Mouse (Mus musculus) midbrain, postnatal 0 days (tissue): Measurements from ENCODE around the gene Hoxa5. TPM values are rescaled to one million over a fixed set of nuclear protein-coding genes. Genes with fewer than 3 reads are reported as not detected.

ENCODE experiments used
- ATAC-seq: fragments of 200-750 bp; cut with Nextera tagmentation; 2 replicates; pipeline ENCODE4 v1.8.0; 2017; ENCODE audit warnings: moderate number of reproducible peaks, mild to moderate bottlenecking, moderate TSS enrichment, moderate library complexity; ENCODE audit not compliant: low FRiP score
- DNase-seq: peaks from one replicate; pipeline ENCODE4 v3.0.0-alpha.2; 2015; ENCODE audit warnings: low spot score
- H3K27ac ChIP-seq: fragments of 300-500 bp; sonication (generic); 2 replicates; pipeline ENCODE4 v1.5.1; 2014; ENCODE audit warnings: low read depth, mild to moderate bottlenecking, low read length, mixed read lengths
- H3K27me3 ChIP-seq: fragments of 300-500 bp; sonication (generic); 2 replicates; pipeline ENCODE4 v1.6.1; 2014; ENCODE audit warnings: low read length, control low read depth, mixed read lengths; ENCODE audit not compliant: insufficient read depth
- H3K36me3 ChIP-seq: fragments of 300-500 bp; sonication (generic); 2 replicates; pipeline ENCODE4 v1.6.1; 2014; ENCODE audit warnings: low read length, control low read depth, mixed read lengths; ENCODE audit not compliant: insufficient read depth
- H3K4me1 ChIP-seq: fragments of 300-500 bp; sonication (generic); 2 replicates; pipeline ENCODE4 v1.6.1; 2014; ENCODE audit warnings: mild to moderate bottlenecking, control low read depth, antibody characterized with exemption, low read length, mixed read lengths; ENCODE audit not compliant: insufficient read depth
- H3K4me2 ChIP-seq: fragments of 300-500 bp; sonication (generic); 2 replicates; pipeline ENCODE4 v1.6.1; 2014; ENCODE audit warnings: low read depth, mild to moderate bottlenecking, low read length, mixed read lengths; ENCODE audit not compliant: poor library complexity, severe bottlenecking
- H3K4me3 ChIP-seq: fragments of 300-500 bp; sonication (generic); 2 replicates; pipeline ENCODE4 v1.5.1; 2014; ENCODE audit warnings: low read depth, mild to moderate bottlenecking, low read length, moderate library complexity
- H3K9ac ChIP-seq: fragments of 300-500 bp; sonication (generic); replicated peaks from 2 replicates; pipeline ENCODE4 v1.6.1; 2014; ENCODE audit warnings: mild to moderate bottlenecking, low read length, moderate library complexity, mixed read lengths; ENCODE audit not compliant: poor library complexity, severe bottlenecking
- H3K9me3 ChIP-seq: fragments of 300-500 bp; sonication (generic); 2 replicates; pipeline ENCODE4 v1.6.1; 2016; ENCODE audit warnings: low read length, control low read depth
- CTCF ChIP-seq: IDR thresholded peaks from 2 replicates; pipeline ENCODE4 v1.5.1; 2016; ENCODE audit warnings: antibody characterized with exemption, mild to moderate bottlenecking
- WGBS: fragments of 180-500 bp; shearing (Covaris S2); extraction: QIAGEN DNeasy Blood & Tissue Kit; methylation state at CpG from one replicate; pipeline ENCODE4 v1.1.7; 2014; 5-methylcytosine and 5-hydroxymethylcytosine counted together
- polyA plus RNA-seq: library from polyadenylated mRNA; unstranded; fragments of >200 nt; fragmentation: Nextera tagmentation; extraction: Ambion mirVana; gene quantifications from 2 replicates; pipeline ENCODE4 v1.2.1, GENCODE M21; 2015
- total RNA-seq: library from RNA; depleted of rRNA; stranded (reverse); fragments of >200 nt; gene quantifications from 2 replicates; pipeline ENCODE4 v1.2.3, GENCODE M21; 2014

Hoxa5 gene
- total and polyA plus RNA-seq, 2 experiments from 2014 or later = 10.4 TPM; not detected in 1

- no peak for DNase-seq
- Histone ChIP-seq H3K27me3 (peaks cover 95% of the 10 kb centered on the region), H3K27ac (no peak overlapping the region), H3K36me3 (no peaks in the 10 kb centered on the region), H3K9ac (no peak overlapping the region), H3K4me3 (no peak overlapping the region), H3K9me3 (no peaks in the 10 kb centered on the region), H3K4me2 (no peak overlapping the region), H3K4me1 (no peaks in the 10 kb centered on the region)
- WGBS = 4% methylated on average over 9 of the region's 9 CpGs
- TF ChIP-seq CTCF = no peak
- ATAC-seq = no peak
These were observed 7.6 kb downstream of the Hoxa5 start for GRCm38 (mm10) chr6:52196811-52197210.

GRCm38 (mm10) chr6:52194690-52195089 is 9.7 kb downstream of the Hoxa5 start:
- Histone ChIP-seq H3K27ac (no peak overlapping the region), H3K27me3 (peaks cover 95% of the 10 kb centered on the region), H3K4me1 (no peaks in the 10 kb centered on the region), H3K4me2 (no peak overlapping the region), H3K36me3 (no peaks in the 10 kb centered on the region), H3K4me3 (no peak overlapping the region), H3K9ac (no peak overlapping the region), H3K9me3 (no peaks in the 10 kb centered on the region)
- DNase-seq (no peak), ATAC-seq (no peak)
- WGBS = 6% methylated on average over 10 of the region's 10 CpGs
- no peak for TF ChIP-seq CTCF

GRCm38 (mm10) chr6:52191860-52192550 is 12.4 kb downstream of the Hoxa5 start:
- DNase-seq (peak; percentile 81), ATAC-seq (no peak)
- 2% methylated on average over 38 of the region's 55 CpGs for WGBS
- no peak overlapping the region for H3K9ac ChIP-seq
- TF ChIP-seq CTCF = no peak
- no peaks in the 10 kb centered on the region for H3K9me3 ChIP-seq
- no peaks in the 10 kb centered on the region for H3K4me1 ChIP-seq
- H3K36me3 ChIP-seq = no peaks in the 10 kb centered on the region
- peaks cover 94% of the 10 kb centered on the region for H3K27me3 ChIP-seq
- peak overlapping the region; percentile 39 for H3K4me2 ChIP-seq
- H3K27ac ChIP-seq = no peak overlapping the region
- peak overlapping the region; percentile 22 for H3K4me3 ChIP-seq

- under 1% methylated on average over 35 of the region's 102 CpGs for WGBS
- peak within 1 kb of the TSS; percentile 22 for H3K4me3 ChIP-seq
- ATAC-seq (no peak), DNase-seq (no peak)
- H3K36me3 ChIP-seq = no peaks in the 10 kb centered on the region
- no peak within 1 kb of the TSS for H3K9ac ChIP-seq
- H3K27ac ChIP-seq = no peak within 1 kb of the TSS
- H3K27me3 ChIP-seq = peaks cover 94% of the 10 kb centered on the region
- H3K4me2 ChIP-seq = peak within 1 kb of the TSS; percentile 39
- TF ChIP-seq CTCF = no peak
- no peaks in the 10 kb centered on the region for H3K9me3 ChIP-seq
- H3K4me1 ChIP-seq = no peaks in the 10 kb centered on the region
These were observed 13.2 kb downstream of the Hoxa5 start, which contains the start of gene Hoxa4 for GRCm38 (mm10) chr6:52190906-52191810. TSS of gene Hoxa4 (minus strand) at chr6:52191753.

GRCm38 (mm10) chr6:52190410-52190809 is 14.0 kb downstream of the Hoxa5 start:
- H3K36me3 ChIP-seq = no peaks in the 10 kb centered on the region
- no peak overlapping the region for H3K27ac ChIP-seq
- H3K4me2 ChIP-seq = no peak overlapping the region
- H3K9ac ChIP-seq = no peak overlapping the region
- no peaks in the 10 kb centered on the region for H3K4me1 ChIP-seq
- H3K9me3 ChIP-seq = no peaks in the 10 kb centered on the region
- ATAC-seq (no peak), DNase-seq (no peak)
- WGBS = 0% methylated on average over 23 of the region's 23 CpGs
- no peak overlapping the region for H3K4me3 ChIP-seq
- peaks cover 95% of the 10 kb centered on the region for H3K27me3 ChIP-seq
- no peak for TF ChIP-seq CTCF

GRCm38 (mm10) chr6:52189909-52190308 is 14.5 kb downstream of the Hoxa5 start:
- DNase-seq (no peak), ATAC-seq (no peak)
- no peaks in the 10 kb centered on the region for H3K4me1 ChIP-seq
- no peak overlapping the region for H3K4me2 ChIP-seq
- no peak overlapping the region for H3K4me3 ChIP-seq
- H3K9ac ChIP-seq = no peak overlapping the region
- 3% methylated on average over 8 of the region's 8 CpGs for WGBS
- H3K27me3 ChIP-seq = peaks cover 96% of the 10 kb centered on the region
- no peaks in the 10 kb centered on the region for H3K9me3 ChIP-seq
- TF ChIP-seq CTCF = no peak
- no peaks in the 10 kb centered on the region for H3K36me3 ChIP-seq
- no peak overlapping the region for H3K27ac ChIP-seq
